Mouse (Mus musculus) ZHBTc4 (cell line): Measurements from ENCODE around the gene Hint1.
"Not testable (repeated sequence)": the region's sequence is repeated elsewhere in the genome, so short reads cannot be mapped to it uniquely, and the experiment has no call there.

ENCODE experiments used
- DNase-seq: peaks from one replicate; pipeline ENCODE4 v3.0.0-alpha.2; 2011; ENCODE audit warnings: low read depth, low spot score

The Hint1 gene

DNA sequence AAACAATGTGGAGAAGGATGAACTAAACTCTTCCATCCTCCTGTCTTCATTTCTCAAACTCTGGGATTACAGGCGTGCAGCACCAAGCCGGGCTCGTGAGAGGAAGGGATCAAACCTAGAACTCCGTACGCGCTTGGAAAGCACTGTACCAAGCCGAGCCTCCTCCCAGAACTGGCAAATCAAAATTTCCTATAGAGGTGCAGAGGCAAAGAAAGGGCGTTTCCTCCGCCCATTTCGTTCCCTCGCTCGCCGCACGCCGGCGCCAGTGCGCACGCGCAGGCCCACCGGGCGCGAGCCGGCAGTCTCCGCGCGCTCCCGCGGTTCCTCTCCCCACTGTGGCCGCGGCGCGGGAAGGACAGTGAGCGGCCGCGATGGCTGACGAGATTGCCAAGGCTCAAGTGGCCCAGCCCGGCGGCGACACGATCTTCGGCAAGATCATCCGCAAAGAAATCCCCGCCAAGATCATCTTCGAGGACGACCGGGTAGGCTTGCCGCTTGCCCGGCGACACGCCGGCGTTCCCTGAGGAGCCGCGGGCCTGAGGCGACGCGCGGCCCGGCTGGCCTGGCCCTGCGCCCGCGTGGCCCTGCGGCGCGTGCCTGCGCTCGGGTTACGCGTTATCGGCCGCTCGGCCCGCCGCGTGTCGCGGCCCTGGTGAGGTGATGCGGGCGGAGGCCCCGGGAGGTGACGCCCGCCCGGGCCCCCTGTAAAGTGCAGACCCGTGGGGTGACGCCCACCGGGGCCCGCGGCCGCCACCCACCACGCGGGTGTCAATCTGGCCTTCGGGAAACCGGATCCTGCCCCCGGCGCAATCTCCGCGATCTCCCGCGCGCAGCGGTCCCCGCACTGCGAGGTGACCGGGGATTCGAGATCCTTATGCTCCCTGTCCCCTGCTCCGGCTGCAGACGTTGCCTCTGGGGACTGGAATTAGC lies at the start of gene Hint1:
Gene Hint1, plus strand, starts transcription at position 265 of the 930 bp plus-strand sequence.
- peak; percentile 93 for DNase-seq

DNA sequence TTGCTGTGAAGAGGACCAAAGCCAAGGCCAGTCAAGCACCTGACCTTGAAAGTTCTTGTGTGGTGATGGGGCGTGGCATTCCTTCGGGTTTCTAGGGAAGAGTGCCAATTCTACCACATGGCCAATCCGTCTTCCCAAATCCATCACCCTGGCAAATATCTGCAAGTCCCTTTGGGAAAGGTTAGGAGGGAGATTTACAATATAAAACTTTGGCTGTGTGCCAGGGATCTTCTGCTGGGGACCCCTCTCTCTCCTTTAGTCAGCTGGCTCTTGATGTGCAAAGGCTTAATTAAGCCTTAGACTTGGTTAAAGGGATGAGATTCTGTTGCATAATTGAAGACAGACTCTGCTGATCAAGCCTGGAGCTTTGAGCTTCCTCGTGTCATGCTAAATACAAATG lies 48.7 kb upstream of the Hint1 start:
- DNase-seq: no peak

DNA sequence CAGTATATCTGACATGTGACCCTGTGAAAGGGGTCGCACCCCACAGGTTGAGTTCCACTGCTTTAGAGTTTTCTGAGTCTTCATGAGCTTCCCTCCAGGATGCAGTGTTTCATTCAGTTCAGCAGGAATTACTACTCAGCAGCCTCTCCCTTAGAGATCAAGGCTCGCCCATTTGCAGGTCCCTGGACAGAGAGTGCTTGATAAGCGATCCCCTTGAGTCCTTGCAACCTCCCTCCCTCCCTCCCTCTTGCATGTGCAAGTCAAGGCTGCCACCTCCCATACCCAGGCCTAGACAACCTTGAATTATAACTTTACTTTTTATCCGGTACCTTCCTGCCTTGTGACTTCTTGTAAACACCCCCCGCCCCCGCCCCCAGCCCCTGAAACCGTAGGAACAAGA lies 46.7 kb upstream of the Hint1 start:
- DNase-seq: peak; percentile 53

DNA sequence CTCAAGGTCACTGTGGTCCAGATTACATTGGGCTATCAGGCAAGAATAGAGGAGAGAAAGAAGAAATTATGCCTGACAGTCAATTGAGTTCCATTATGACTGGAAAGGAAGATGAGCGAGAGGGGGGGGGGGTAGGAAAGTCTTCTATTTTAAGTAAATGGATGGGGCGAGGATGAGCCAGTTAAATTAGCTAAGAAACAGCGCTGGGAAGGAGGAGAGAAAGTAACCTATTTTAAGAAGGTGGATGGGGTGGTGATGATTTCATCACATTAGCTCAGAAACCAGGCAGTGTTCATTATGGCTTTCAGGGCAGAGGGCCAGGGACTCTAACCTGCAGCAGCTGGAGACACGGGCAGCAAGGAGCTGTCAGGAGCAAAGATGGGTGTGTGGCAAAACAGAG lies 42.7 kb upstream of the Hint1 start:
- no peak for DNase-seq

DNA sequence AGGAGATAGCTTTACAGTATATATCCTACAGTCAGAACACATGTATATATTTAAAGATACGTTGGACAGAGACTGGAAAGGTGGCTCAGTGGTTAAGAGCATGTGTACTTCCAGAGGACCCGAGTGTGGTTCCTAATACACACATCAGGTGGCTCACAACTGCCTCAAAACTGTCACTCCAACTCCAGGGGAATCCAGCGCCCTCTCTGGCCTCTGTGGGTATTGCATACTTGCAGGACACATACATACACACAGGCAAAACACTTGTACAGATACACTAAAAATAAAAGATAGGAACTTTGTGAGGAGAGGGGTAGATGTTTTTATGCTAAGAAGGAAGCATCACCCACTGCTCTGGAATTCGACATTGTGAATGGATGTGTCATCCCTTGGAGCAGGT lies 40.4 kb upstream of the Hint1 start:
- DNase-seq: peak; percentile 78

DNA sequence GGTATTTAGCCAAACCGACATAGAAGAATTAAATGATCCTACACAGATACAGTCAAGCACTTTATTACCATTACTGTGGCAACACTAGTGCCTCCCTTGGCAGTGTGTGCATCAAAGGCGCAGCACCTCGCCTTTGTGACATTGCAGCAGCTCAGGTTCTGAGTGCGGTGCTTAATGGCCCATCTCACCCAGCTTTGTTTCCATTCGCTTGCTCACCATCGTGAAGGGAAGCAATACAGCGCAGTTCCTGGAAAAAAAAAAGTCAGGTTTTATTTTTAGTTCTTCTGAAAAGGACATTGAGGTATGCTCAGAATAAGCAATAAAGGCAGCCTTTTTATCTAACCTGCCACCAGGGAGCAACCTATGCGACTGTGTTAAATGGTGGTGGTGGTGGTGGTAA lies 39.4 kb upstream of the Hint1 start:
- peak; percentile 34 for DNase-seq

DNA sequence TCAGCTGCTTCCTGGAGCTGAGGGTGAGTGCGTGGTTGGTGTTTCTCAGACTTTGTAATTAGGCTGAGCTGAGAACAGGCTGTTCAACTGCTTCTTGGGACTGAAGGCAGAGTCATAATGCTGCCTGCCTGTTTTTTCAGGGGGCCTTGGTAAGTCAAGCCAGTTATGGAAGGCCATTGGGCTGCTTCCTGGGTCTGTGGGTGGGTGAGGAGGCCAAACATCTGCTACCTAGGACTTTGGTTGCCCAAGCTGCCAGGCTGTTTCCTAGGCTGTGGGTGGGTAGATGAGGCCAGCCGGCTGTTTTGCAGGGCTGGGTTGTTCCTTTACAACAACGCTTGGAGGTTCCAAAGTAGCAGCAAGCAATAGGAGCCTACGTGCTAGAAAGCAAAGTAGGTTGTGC lies 32.4 kb upstream of the Hint1 start:
- DNase-seq: no peak

DNA sequence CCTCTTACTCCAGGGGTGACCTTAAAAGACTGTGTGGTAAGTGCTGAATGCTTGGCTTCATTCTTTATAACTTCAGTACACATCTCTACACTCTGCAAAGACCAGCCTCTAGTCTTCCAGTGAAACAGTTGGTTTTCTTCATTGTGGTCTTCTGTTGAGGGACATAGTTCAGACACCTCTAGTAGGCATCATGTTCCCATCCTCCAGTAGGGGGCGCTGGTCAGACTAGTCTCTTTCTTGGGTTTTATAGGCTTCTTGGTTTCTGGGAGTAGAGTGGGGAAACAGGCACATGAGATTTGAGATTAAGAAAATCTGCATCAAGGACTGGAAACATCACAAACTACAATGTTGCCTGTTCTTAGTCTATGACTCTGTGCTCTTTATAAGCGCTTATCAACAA lies 31.6 kb upstream of the Hint1 start:
- peak; percentile 82 for DNase-seq

DNA sequence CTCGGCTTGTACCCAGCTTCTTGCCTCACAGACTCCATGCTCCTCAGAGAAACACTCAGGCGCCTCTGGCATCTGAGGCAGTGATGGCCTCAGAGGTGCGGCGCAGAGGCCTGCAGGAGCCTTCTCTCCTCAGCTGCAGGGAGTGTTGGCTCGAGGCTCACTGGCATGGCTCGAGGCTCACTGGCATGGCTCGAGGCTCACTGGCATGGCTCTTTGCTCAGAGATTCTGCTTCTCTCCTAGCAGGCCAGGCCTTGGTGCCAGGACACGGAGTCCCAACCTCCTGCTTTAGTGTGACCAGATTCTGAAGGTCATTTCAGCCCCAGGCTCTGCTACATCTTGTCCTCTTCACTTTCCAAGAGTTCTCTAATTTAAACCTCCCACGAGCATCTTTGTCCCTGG lies 30.1 kb upstream of the Hint1 start:
- no peak for DNase-seq

DNA sequence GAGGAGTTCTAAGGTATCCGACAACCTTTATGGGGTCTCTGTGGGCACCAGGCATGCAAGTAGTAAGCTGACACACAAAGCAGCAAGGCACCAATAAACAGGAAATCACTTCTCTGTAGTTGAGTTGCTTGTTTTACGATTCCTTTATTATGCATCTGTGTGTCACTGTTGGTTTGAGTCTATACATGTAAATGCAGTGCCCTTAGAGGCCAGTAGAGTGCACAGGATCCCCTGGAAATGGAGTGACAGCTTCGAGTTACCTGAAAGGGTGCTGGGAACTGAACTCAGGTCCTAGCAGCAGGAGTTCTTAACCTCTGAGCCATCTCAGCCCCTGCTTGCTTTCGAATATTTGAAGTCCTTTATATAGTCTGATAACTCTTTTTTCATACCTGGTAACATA lies 26.5 kb upstream of the Hint1 start:
- peak; percentile 47 for DNase-seq

DNA sequence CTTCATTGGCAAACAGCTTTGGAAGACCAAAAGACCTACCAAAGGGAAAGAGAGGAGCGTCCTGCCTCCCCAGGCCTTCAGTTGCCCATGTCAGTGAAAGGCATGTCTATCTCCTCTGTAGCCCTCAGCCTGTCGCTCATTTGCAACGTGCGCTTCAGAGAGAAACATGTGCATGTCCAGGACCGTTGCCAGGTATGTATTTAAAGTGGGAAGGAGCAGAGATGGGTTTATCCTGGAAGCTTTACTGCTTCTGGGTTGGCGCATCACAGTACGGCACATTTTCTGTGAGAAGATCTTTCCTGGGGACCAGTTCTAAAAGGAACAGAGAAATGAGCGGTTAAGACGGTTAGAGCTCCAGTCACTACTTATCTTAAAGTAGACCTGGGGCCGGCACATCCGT lies 25.3 kb upstream of the Hint1 start:
- no peak for DNase-seq

DNA sequence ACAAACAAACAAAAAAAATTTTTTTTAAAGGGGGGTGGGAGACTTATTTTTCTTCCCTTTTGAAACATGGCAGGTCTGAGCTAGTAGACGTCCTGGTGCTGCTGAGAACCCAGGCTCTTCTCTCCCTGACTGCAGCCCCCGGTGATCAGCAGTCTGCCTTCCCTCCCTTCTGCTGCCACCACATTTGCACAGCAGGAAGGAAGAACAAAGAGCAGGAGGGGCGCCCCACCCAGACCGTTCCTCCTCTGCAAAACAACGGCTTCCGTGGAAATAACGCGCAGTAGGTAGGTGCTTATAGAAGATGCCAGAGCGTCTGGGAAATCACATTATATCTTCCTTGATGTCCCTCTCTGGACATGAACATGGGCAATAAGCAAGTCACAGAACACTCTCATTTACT lies 21.8 kb upstream of the Hint1 start:
- DNase-seq: peak; percentile 53

DNA sequence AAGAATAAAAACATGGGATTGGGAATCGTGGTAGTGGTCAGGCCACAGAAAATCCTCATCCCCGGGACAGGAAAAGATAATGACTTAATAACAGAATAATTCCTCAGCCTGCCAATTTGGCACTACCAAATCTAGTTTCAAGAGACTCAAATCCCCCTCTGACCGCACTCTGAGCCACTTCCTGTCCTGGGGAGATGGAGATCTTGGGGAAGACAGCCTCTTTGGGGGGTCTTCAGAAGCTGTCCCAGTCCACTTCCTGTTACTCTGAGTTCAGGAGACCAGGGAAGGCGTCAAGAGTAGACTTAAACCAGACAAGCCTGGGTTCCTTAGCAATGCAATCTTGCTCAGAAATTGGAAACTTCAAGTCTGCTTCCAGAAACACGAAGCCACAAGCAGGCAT lies 21.2 kb upstream of the Hint1 start:
- DNase-seq: no peak

DNA sequence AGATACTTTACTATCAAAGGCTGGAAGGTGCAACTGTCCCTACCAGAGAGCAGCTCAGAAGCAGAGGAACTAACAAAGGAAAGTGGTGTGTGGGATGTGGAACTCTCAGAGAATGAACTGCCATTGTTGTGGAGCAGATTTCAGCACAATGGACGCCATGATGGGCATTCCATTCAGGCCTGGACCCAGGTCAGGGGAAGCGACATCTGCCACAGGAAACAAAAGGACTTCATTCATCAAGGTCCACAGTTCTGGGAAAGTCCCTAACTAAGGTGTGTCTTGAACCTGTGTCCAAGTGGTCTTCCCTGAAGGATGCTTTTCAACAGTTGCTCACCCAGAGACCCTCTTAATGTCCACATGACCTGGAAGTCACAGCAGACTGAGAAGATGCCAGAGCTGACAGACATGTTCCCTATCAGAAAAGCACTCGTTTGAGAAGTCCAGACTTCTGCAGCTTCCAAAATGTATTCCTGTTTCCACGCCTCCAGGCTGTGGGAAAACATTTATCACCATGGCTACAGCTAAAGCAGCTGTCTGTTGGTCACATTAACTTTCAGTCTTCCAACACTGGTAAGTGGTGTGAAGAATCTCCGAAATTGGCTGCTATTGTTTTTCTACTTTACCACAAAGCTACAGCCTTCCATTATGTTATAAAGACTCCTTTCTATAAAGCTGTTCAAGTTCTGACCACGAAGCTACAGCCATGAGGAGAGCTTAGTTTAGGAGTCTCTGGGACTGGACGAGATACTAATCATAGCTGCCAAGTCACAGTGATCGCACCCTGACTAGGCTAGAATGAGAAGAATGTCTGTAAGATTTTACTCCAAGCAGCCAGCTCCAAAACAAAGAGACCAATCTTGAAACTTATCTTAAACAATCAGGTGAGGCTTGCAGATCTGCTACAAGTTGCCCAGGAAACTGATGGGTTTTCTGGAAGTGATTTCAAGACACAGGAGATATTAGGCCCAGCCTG lies 20.4 kb upstream of the Hint1 start:
- peak; percentile 26 for DNase-seq

DNA sequence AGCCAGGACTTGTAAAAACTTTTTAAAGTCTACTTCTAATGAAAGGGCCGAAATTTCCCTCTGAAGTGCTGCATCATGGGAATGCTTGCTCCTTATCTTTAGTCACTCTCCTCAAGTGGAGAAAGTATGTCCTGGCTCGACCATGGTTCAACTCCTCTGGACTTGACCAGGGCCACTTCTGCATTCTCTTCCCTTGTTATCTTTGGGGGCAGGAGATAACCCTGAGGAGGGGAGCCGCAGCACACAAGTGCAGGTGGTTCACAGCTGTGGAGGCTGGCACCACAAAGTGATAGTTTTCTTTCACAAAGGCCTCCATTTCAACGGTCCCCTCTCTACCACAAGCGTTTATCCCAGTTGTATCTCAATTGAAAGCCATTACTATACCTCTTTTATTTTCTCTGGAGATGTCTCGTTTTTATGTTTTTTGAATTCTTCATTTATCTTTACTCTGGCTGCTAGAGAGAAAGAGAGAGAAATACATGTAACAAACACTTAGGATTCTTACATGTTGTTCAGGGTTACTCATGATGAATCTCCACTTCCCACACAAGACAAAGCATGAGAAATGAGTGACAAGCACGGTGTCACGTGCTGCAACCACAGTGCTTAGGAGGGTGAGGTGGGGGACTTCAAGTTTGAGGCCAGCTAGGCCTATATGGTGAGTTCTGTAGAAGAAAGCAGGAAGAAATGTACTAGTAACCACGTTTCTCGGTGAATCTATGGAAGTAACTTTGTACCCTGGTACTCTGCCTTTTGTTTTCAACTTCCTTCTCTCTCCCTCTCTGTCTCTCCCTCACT lies 16.0 kb upstream of the Hint1 start:
- DNase-seq: no peak

DNA sequence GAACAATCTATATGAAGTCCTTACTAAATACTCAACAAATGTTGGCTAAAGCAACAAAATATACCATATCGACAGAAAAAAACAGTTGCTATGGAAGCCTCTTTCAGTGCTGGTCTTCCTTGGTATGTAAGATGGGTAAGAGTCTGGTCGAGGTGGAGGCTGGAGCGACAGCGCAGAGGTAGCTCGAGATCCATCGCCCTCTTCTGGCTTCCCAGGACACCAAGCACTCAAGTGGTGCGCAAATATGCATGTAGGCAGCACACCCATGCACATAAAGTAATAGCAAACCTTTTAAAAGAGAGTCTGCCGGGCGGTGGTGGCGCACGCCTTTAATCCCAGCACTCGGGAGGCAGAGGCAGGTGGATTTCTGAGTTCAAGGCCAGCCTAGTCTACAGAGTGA lies 14.5 kb upstream of the Hint1 start:
- peak; percentile 52 for DNase-seq

DNA sequence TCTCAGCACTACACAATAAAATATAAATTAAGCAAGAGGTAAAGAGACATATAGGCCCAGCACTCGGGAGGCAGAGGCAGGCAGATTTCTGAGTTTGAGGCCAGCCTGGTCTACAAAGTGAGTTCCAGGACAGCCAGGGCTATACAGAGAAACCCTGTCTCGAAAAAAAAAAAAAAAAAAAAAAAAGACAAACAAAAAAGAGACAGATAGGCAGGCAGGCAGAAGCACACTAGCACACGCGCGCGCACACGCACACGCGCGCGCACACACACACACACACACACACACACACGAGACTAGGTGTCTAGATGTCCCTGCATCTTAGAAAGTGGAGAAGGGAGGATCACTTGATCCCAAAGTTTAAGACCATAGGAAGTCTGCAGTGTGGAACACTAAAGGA lies 7.3 kb upstream of the Hint1 start:
- DNase-seq: not testable (repeated sequence)

DNA sequence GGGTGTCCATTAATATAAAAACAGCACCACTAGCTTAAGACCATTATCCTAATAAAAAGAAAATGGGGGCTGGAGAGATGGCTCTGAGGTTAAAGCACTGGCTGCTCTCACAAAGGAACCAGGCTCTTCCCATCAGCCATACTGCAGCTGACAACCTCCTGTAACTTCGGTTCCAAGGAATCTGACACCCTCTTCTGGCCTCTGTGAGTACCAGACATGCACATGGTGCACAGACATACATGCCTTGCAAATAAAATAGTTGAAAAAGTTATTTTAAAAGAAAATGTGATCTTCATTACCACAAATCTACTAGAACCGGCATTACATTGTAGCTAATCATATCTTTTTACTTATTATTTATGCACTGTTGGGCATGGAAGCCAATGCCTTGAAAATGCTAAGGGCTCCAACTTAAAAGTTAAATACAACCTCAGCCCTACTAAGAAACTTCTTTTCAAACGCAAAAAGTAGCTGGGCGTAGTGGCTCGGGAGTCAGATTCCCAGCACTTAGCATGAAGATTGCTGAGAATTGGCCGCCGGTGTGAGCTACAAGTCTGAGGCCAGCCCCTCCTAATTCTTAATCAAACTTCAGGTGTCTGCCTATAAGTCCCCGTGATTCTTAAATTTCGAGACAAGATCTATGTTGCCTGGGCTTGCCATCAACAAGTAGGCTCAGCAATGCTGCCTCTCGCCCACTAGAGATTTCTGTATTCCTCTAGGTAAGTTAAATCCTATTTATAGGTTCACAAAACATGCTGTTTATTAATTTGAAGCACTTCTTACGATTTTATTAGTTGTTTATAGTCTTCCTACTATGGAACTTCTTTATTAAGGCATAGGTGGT lies 6.6 kb upstream of the Hint1 start:
- peak; percentile 78 for DNase-seq

DNA sequence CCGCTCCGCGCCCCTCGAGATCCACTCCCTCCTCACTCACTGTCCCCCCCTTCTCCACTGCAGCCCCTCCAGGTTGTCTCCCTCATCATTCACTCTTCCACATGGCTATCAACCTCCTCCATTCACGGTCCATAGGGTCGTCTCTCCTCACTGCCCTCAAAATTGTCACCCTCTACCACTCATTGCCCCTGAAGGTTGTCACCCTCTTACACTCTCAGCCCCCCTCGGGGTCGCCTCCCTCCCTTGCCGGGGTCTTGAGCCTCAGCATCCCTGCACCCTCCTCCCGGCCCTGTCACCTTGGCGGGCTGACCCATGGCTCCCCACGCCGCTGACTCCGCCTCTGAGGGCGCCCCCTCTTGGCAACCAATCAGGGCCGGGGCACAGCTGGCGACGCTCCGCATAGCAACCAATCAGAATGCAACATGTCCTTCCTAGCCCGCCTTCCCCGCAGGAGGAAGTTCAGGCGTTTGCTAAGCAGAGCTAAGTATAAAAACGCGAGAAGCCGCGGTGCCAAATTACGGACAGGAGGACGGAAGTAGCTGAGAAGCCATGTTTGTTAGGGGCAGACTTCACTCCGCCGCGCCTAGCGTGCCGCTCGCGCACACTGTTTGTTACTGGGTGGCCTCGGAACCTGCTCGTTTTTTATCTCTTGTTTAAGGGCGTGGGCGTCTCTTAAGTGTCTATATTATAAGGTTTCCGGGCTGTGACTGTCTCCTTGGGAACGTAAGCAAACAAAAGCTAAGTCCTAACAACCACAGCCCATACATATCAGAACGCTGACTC lies 5.7 kb upstream of the Hint1 start, which contains the start of gene Lyrm7:
Gene Lyrm7, minus strand, starts transcription at position 661 of the 783 bp plus-strand sequence.
- DNase-seq: peak; percentile 99
